Mouse (Mus musculus): Measurements from ENCODE around the gene Zdhhc6. TPM values are rescaled to one million over a fixed set of nuclear protein-coding genes. Genes with fewer than 3 reads are reported as not detected.

Gene Zdhhc6
- 105 and 106 TPM in 2 replicates for polyA plus RNA-seq (2014; fragmentation: Nextera tagmentation; extraction: Ambion mirVana)

DNA sequence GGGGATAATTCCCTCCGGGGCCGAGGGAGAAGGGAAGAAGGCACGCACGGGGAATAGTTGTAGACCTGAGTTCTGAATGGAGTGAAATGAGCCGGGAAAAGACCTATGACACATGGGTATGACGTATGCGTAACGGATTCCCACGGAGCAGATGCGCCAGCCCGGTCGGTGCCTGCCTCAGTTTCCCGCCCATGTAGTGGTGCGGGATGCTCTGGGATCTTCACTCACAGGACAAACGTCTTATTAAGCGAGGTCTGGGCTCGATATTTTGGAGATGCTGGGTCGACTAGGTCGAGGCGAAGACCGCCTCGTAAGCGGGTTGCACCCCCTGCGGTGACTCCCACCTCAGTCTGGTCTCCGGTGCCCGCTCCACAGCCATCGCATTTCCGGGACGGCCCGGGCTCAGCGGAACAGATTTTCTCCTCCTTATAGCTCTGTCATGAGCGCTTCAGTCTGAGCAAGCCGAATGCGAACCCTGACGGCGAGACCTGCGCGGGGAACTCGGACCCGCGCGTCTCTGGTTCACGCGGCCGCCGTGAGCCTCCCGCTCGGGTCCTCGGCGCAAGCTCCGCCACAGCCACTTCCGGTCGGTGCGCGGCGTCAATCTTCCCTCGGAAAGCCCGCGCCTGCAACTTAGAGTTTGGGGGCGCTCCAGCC lies at the start of gene Zdhhc6:
Gene Zdhhc6 (minus strand): TSS at position 581 of the 657 bp plus-strand sequence.
- H3K27ac ChIP-seq (ENCODE audit: low read depth) = peak within 1 kb of the TSS; percentile 88
- no peaks in the 10 kb centered on the region for H3K9me3 ChIP-seq (ENCODE audit: low read depth, low read length)
- H3K36me3 ChIP-seq (ENCODE audit: insufficient read depth) = peaks cover 25% of the 10 kb centered on the region
- ATAC-seq (ENCODE audit: insufficient read depth) (peak; percentile 81), DNase-seq (no peak)
- peak within 1 kb of the TSS; percentile 91 for H3K4me3 ChIP-seq (ENCODE audit: low read depth, low read length)
- TF ChIP-seq CTCF (IDR thresholded peaks at IDR 0.05; ENCODE audit: low read depth) = no peak
- WGBS = under 1% methylated on average over 59 of the region's 60 CpGs
- H3K27me3 ChIP-seq (ENCODE audit: insufficient read depth, low read length) = no peaks in the 10 kb centered on the region
- peak within 1 kb of the TSS; percentile 78 for H3K4me2 ChIP-seq
- H3K9ac ChIP-seq = peak within 1 kb of the TSS; percentile 82
- peaks cover 4% of the 10 kb centered on the region; the same call in 1 of the 2 replicates for H3K4me1 ChIP-seq (ENCODE audit: insufficient read depth)

DNA sequence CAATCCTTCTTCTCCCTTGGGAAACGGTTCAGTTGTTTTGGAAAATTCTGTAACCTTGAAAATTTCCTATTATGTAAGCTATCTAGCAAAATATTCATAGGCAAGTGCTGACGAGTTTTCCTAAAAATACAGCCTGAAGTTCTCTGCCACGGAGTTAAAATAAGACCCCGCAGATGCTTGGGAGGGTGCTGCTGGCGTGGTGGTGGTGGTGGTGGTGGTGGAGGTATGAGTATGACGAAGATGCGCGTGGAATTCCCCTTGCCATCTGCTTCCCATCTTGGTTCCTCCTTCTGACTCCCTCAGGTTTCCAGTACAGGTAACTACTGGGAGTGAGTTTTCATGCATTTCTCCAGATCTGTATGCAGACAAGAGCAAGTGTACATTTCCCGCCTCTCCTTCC lies 46.8 kb upstream of the Zdhhc6 start:
- no peaks in the 10 kb centered on the region for H3K27me3 ChIP-seq (ENCODE audit: insufficient read depth, low read length)
- H3K27ac ChIP-seq (ENCODE audit: low read depth) = no peak overlapping the region
- H3K4me3 ChIP-seq (ENCODE audit: low read depth, low read length) = no peak overlapping the region
- H3K9me3 ChIP-seq (ENCODE audit: low read depth, low read length) = no peaks in the 10 kb centered on the region
- H3K36me3 ChIP-seq (ENCODE audit: insufficient read depth) = no peaks in the 10 kb centered on the region
- H3K9ac ChIP-seq = no peak overlapping the region
- no peak for DNase-seq
- ATAC-seq (ENCODE audit: insufficient read depth) = no peak
- H3K4me1 ChIP-seq (ENCODE audit: insufficient read depth) = no peaks in the 10 kb centered on the region
- WGBS = 90% methylated on average over 9 of the region's 9 CpGs
- H3K4me2 ChIP-seq = no peak overlapping the region
- TF ChIP-seq CTCF (IDR thresholded peaks at IDR 0.05; ENCODE audit: low read depth) = no peak

DNA sequence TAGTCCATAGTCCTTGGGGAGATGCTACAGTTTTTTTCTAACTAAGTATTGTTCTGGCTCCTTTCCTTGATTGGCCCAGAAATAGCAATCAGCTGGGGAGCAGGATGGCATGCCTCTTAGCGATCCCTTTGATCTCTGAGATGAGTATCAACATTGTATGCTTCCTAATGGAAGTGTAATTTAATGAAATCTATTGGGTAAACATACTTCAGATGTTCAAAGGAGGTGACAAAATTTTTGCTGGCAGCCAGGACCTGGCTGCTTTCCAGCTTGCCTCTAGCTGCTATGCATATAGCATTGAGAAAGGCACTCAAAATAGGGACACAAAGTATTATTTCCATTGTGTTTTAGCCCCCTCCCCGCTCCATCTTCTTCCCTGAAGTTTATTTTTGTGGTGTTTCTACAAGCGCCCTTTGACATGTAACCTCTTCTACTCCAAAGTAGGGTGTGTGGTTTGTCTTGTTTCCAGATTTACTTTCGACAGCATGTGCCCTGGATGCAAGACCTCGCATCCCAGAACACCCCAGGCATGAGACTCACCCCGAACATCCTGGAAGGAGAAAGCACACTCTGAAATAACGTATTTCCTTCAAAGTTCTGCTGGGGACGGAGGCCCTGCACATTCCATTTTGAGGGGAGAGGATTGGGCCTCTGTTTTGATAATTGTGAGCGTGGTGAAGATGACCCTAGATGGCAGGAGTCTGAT lies 35.0 kb upstream of the Zdhhc6 start:
- DNase-seq (peak; percentile 90), ATAC-seq (ENCODE audit: insufficient read depth) (peak; percentile 85)
- Histone ChIP-seq H3K27ac (ENCODE audit: low read depth) (no peak overlapping the region), H3K4me1 (ENCODE audit: insufficient read depth) (peaks cover 14% of the 10 kb centered on the region; the same call in 1 of the 2 replicates), H3K4me3 (ENCODE audit: low read depth, low read length) (no peak overlapping the region), H3K9ac (no peak overlapping the region), H3K4me2 (no peak overlapping the region), H3K36me3 (ENCODE audit: insufficient read depth) (no peaks in the 10 kb centered on the region), H3K27me3 (ENCODE audit: insufficient read depth, low read length) (no peaks in the 10 kb centered on the region), H3K9me3 (ENCODE audit: low read depth, low read length) (no peaks in the 10 kb centered on the region)
- WGBS = 24% methylated on average over 9 of the region's 9 CpGs
- TF ChIP-seq CTCF (IDR thresholded peaks at IDR 0.05; ENCODE audit: low read depth) = no peak

GRCm38 (mm10) chr19:55348187-55348586 lies 32.4 kb upstream of the Zdhhc6 start:
- Histone ChIP-seq H3K27me3 (ENCODE audit: insufficient read depth, low read length) (no peaks in the 10 kb centered on the region), H3K27ac (ENCODE audit: low read depth) (no peak overlapping the region), H3K4me2 (no peak overlapping the region), H3K4me3 (ENCODE audit: low read depth, low read length) (no peak overlapping the region), H3K9ac (no peak overlapping the region), H3K4me1 (ENCODE audit: insufficient read depth) (peaks cover 14% of the 10 kb centered on the region; the same call in 1 of the 2 replicates), H3K36me3 (ENCODE audit: insufficient read depth) (0 out of 2 replicates have a peak, but pooled peaks cover 5% of the 10 kb centered on the region), H3K9me3 (ENCODE audit: low read depth, low read length) (no peaks in the 10 kb centered on the region)
- no peak for ATAC-seq (ENCODE audit: insufficient read depth)
- WGBS = 80% methylated on average over 3 of the region's 3 CpGs
- no peak for TF ChIP-seq CTCF (IDR thresholded peaks at IDR 0.05; ENCODE audit: low read depth)
- DNase-seq = no peak

GRCm38 (mm10) chr19:55343274-55343673 lies 27.4 kb upstream of the Zdhhc6 start:
- no peaks in the 10 kb centered on the region for H3K9me3 ChIP-seq (ENCODE audit: low read depth, low read length)
- no peak overlapping the region for H3K27ac ChIP-seq (ENCODE audit: low read depth)
- no peak overlapping the region for H3K9ac ChIP-seq
- 0 out of 2 replicates have a peak, but pooled peaks cover 6% of the 10 kb centered on the region for H3K36me3 ChIP-seq (ENCODE audit: insufficient read depth)
- no peaks in the 10 kb centered on the region for H3K27me3 ChIP-seq (ENCODE audit: insufficient read depth, low read length)
- ATAC-seq (ENCODE audit: insufficient read depth) (no peak), DNase-seq (no peak)
- WGBS = 82% methylated on average over 9 of the region's 9 CpGs
- TF ChIP-seq CTCF (IDR thresholded peaks at IDR 0.05; ENCODE audit: low read depth) = no peak
- no peak overlapping the region for H3K4me3 ChIP-seq (ENCODE audit: low read depth, low read length)
- H3K4me2 ChIP-seq = no peak overlapping the region
- H3K4me1 ChIP-seq (ENCODE audit: insufficient read depth) = no peaks in the 10 kb centered on the region

DNA sequence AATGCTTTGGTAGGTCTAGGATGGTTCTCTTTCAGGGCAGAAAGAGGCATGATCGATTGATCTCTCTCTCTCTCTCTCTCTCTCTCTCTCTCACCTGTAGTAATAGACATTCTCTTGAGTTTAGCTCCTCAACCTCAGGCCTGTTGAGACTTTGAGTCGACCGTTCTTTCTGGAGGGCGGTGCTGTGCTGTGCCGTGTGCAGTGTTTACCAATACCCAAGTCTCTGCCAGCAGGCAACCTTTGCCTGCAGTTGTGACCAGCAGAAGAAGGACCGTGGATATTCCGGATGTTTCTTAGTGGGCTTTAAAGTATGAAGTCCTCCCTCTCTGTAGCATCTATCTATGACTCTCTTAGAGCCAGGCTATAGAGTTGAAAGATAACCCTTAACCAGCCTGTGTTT lies 26.6 kb upstream of the Zdhhc6 start:
- TF ChIP-seq CTCF (IDR thresholded peaks at IDR 0.05; ENCODE audit: low read depth) = no peak
- Histone ChIP-seq H3K9me3 (ENCODE audit: low read depth, low read length) (no peaks in the 10 kb centered on the region), H3K27me3 (ENCODE audit: insufficient read depth, low read length) (no peaks in the 10 kb centered on the region), H3K36me3 (ENCODE audit: insufficient read depth) (0 out of 2 replicates have a peak, but pooled peaks cover 6% of the 10 kb centered on the region), H3K4me2 (no peak overlapping the region), H3K4me1 (ENCODE audit: insufficient read depth) (no peaks in the 10 kb centered on the region), H3K9ac (no peak overlapping the region), H3K27ac (ENCODE audit: low read depth) (no peak overlapping the region), H3K4me3 (ENCODE audit: low read depth, low read length) (no peak overlapping the region)
- 79% methylated on average over 7 of the region's 7 CpGs for WGBS
- ATAC-seq (ENCODE audit: insufficient read depth) (no peak), DNase-seq (no peak)

DNA sequence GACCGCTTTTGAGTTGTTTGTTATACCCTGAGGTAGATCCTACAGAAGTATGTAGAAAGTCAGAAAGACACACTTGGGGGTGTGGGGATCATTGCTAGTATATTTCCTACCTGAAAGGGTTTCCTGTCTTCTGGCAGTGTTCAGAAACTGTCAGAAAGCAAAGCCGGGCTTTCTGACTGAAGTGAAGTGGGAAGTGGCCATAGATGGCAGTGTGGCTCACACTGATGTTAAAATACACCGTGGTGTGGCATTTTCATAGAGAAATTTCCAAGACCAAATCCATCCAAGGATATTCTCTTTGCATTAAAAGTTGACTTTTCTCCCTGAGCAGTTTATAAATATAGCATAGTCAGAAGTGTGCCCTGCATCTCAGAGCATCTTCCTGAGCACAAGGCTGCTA lies 25.5 kb upstream of the Zdhhc6 start:
- H3K4me3 ChIP-seq (ENCODE audit: low read depth, low read length) = no peak overlapping the region
- H3K4me1 ChIP-seq (ENCODE audit: insufficient read depth) = no peaks in the 10 kb centered on the region
- no peaks in the 10 kb centered on the region for H3K9me3 ChIP-seq (ENCODE audit: low read depth, low read length)
- no peak overlapping the region for H3K9ac ChIP-seq
- no peak overlapping the region for H3K4me2 ChIP-seq
- no peak for TF ChIP-seq CTCF (IDR thresholded peaks at IDR 0.05; ENCODE audit: low read depth)
- no peaks in the 10 kb centered on the region for H3K27me3 ChIP-seq (ENCODE audit: insufficient read depth, low read length)
- DNase-seq (no peak), ATAC-seq (ENCODE audit: insufficient read depth) (no peak)
- H3K27ac ChIP-seq (ENCODE audit: low read depth) = no peak overlapping the region
- H3K36me3 ChIP-seq (ENCODE audit: insufficient read depth) = 0 out of 2 replicates have a peak, but pooled peaks cover 6% of the 10 kb centered on the region
- 61% methylated on average over 3 of the region's 3 CpGs for WGBS

Data from lung, embryonic 14.5 days (tissue).